In genomic region chr7:45549641-45550436, GRCm38 (mm10) we compare ENCODE assay signal across 33 mouse cellular contexts. TPM values are rescaled to one million over a fixed set of nuclear protein-coding genes. Genes with fewer than 3 reads are reported as not detected.
DNase-seq lines count a peak whose midpoint lies in the region; ATAC-seq and TF ChIP-seq lines count a peak whose summit lies in the region.
"Had no signal": no experiment of that assay in that cellular context is flagged by ENCODE, and none has a peak within 500 bp of the region (broad histone marks: within the 10 kb centered on the region; RNA-seq: fewer than 3 reads in every experiment).

No protein-coding gene starts in this region.

- no peak overlapping the region for H3K27ac ChIP-seq in midbrain, embryonic 13.5 days
- no peak overlapping the region for H3K27ac ChIP-seq in midbrain, embryonic 16.5 days (ENCODE audit: low read length)
- H3K27ac ChIP-seq in MEL (ENCODE audit: control insufficient read depth, low read depth, low read length), result no peak overlapping the region
- 0 out of 2 replicates have a peak overlapping the region, but pooled peaks have one; percentile 51 for H3K27ac ChIP-seq in limb, embryonic 15.5 days
- H3K27ac ChIP-seq: heart, adult 2 months; heart, embryonic 13.5 days; hindbrain, embryonic 12.5 days; hindbrain, postnatal 0 days; intestine, embryonic 15.5 days; layer of hippocampus, adult 2 months; liver, embryonic 14.5 days; midbrain, embryonic 10.5 days had no signal

- no peak for TF ChIP-seq RAD21 in MEL (IDR thresholded peaks at IDR 0.05; ENCODE audit: low read depth, low read length)

- no peak for ATAC-seq in midbrain, embryonic 13.5 days
- ATAC-seq in midbrain, embryonic 16.5 days, result no peak
- no peak for ATAC-seq in limb, embryonic 15.5 days (ENCODE audit: insufficient number of reproducible peaks, low FRiP score, low TSS enrichment, low read depth)
- ATAC-seq: hindbrain, postnatal 0 days; intestine, embryonic 15.5 days; Patski had no signal

- no peaks in the 10 kb centered on the region for H3K4me1 ChIP-seq in midbrain, embryonic 13.5 days (replicated peaks)
- no peaks in the 10 kb centered on the region for H3K4me1 ChIP-seq in midbrain, embryonic 16.5 days (ENCODE audit: control insufficient read depth, insufficient read depth, low read length)
- H3K4me1 ChIP-seq in MEL (ENCODE audit: control insufficient read depth in 1 of 2, insufficient read depth in 2 of 2, low read length in 2 of 2), result no peaks in the 10 kb centered on the region
- H3K4me1 ChIP-seq in limb, embryonic 15.5 days, result peaks cover 3% of the 10 kb centered on the region; the same call in 1 of the 2 replicates
- H3K4me1 ChIP-seq: heart, embryonic 13.5 days; hindbrain, embryonic 12.5 days; intestine, embryonic 15.5 days had no signal

- H3K9me3 ChIP-seq in midbrain, embryonic 13.5 days, result no peaks in the 10 kb centered on the region
- H3K9me3 ChIP-seq in midbrain, embryonic 16.5 days (replicated peaks; ENCODE audit: control insufficient read depth, low read length, poor library complexity, severe bottlenecking), result no peaks in the 10 kb centered on the region
- no peaks in the 10 kb centered on the region for H3K9me3 ChIP-seq in MEL (replicated peaks; ENCODE audit: insufficient read depth, low read length)
- H3K9me3 ChIP-seq in limb, embryonic 15.5 days, result no peaks in the 10 kb centered on the region
- H3K9me3 ChIP-seq: G1E; heart, embryonic 13.5 days; hindbrain, embryonic 12.5 days; intestine, embryonic 15.5 days; midbrain, embryonic 10.5 days had no signal

- TF ChIP-seq EP300 in MEL (IDR thresholded peaks at IDR 0.05; ENCODE audit: low read depth in 1 of 2, low read length in 2 of 2), result no peak

- no peak overlapping the region for H3K4me2 ChIP-seq in midbrain, embryonic 13.5 days (replicated peaks)
- H3K4me2 ChIP-seq in midbrain, embryonic 16.5 days (ENCODE audit: low read length), result no peak overlapping the region
- no peak overlapping the region for H3K4me2 ChIP-seq in limb, embryonic 15.5 days
- H3K4me2 ChIP-seq: heart, embryonic 13.5 days; hindbrain, embryonic 12.5 days; intestine, embryonic 15.5 days had no signal

- peak; percentile 53 to 59 for DNase-seq in adrenal gland, postnatal 36 days
- no peak for DNase-seq in adrenal gland, adult 8-10 months
- no peak for DNase-seq in MEL (ENCODE audit: low read depth, low spot score)
- no peak for DNase-seq in lung, postnatal 14 days
- DNase-seq in left cerebral cortex, adult 11 months (ENCODE audit: low spot score), result no peak
- DNase-seq: adrenal gland, postnatal 10 days; cerebellum, adult 18-20 months; cerebellum, postnatal 10 days; heart, adult 2 months; heart, postnatal 10 days; kidney, adult 2 months; kidney, postnatal 36 days; liver; lung, adult 2 months; lung, postnatal 10 days; spleen, adult 18-20 months; thymus, adult 18-20 months; thymus, postnatal 25 days had no signal

- 0 out of 2 replicates have a peak overlapping the region, but pooled peaks have one; percentile 7 for H3K9ac ChIP-seq in midbrain, embryonic 13.5 days (replicated peaks)
- H3K9ac ChIP-seq in midbrain, embryonic 16.5 days (ENCODE audit: low read depth, low read length), result no peak overlapping the region
- no peak overlapping the region for H3K9ac ChIP-seq in MEL (ENCODE audit: control insufficient read depth, low read depth, low read length, poor library complexity, severe bottlenecking)
- no peak overlapping the region for H3K9ac ChIP-seq in limb, embryonic 15.5 days
- H3K9ac ChIP-seq: heart, embryonic 13.5 days; hindbrain, embryonic 12.5 days; intestine, embryonic 15.5 days; liver, embryonic 14.5 days had no signal

- no peaks in the 10 kb centered on the region for H3K36me3 ChIP-seq in midbrain, embryonic 13.5 days
- no peaks in the 10 kb centered on the region for H3K36me3 ChIP-seq in midbrain, embryonic 16.5 days (ENCODE audit: control insufficient read depth, insufficient read depth, low read length)
- no peaks in the 10 kb centered on the region for H3K36me3 ChIP-seq in MEL (ENCODE audit: control insufficient read depth in 1 of 2, insufficient read depth in 2 of 2, low read length in 2 of 2)
- H3K36me3 ChIP-seq in limb, embryonic 15.5 days, result no peaks in the 10 kb centered on the region
- H3K36me3 ChIP-seq: G1E; heart, embryonic 13.5 days; hindbrain, embryonic 12.5 days; intestine, embryonic 15.5 days; midbrain, embryonic 10.5 days had no signal

- no peak for TF ChIP-seq POLR2A in MEL (IDR thresholded peaks at IDR 0.05; ENCODE audit: control insufficient read depth in 1 of 2, insufficient read depth in 1 of 2, low read depth in 1 of 2, low read length in 2 of 2, poor library complexity in 1 of 2)

- H3K27me3 ChIP-seq in midbrain, embryonic 13.5 days, result no peaks in the 10 kb centered on the region
- no peaks in the 10 kb centered on the region for H3K27me3 ChIP-seq in midbrain, embryonic 16.5 days (ENCODE audit: control insufficient read depth, insufficient read depth, low read depth, low read length)
- peaks cover 0 to 3% of the 10 kb centered on the region in 2 experiments; a peak in 1 of 4 replicates for H3K27me3 ChIP-seq in MEL (ENCODE audit: control insufficient read depth in 1 of 2, insufficient read depth in 2 of 2, low read length in 2 of 2)
- no peaks in the 10 kb centered on the region for H3K27me3 ChIP-seq in limb, embryonic 15.5 days
- H3K27me3 ChIP-seq: heart, embryonic 13.5 days; hindbrain, embryonic 12.5 days; intestine, embryonic 15.5 days; Patski had no signal

- H3K79me2 ChIP-seq in MEL (ENCODE audit: control insufficient read depth, insufficient read depth, low read length, poor library complexity), result no peaks in the 10 kb centered on the region

- no peak for TF ChIP-seq CTCF in MEL (IDR thresholded peaks at IDR 0.05 in 2 of 3, conservative IDR thresholded peaks at IDR 0.05 in 1 of 3; ENCODE audit: control insufficient read depth in 1 of 3, insufficient read depth in 1 of 3, low read depth in 2 of 3, low read length in 3 of 3, poor library complexity in 1 of 3, severe bottlenecking in 1 of 3)

- no peak overlapping the region for H3K4me3 ChIP-seq in midbrain, embryonic 13.5 days (replicated peaks)
- H3K4me3 ChIP-seq in midbrain, embryonic 16.5 days (ENCODE audit: low read depth, low read length), result no peak overlapping the region
- H3K4me3 ChIP-seq in MEL (ENCODE audit: control insufficient read depth in 1 of 2, insufficient read depth in 1 of 2, low read depth in 2 of 2, low read length in 2 of 2), result no peak overlapping the region
- no peak overlapping the region for H3K4me3 ChIP-seq in limb, embryonic 15.5 days
- H3K4me3 ChIP-seq: erythroblast, embryonic 14.5 days; heart, adult 2 months; heart, embryonic 13.5 days; hindbrain, embryonic 12.5 days; intestine, embryonic 15.5 days; layer of hippocampus, adult 2 months; midbrain, embryonic 10.5 days had no signal

- 88% methylated on average over 16 of the region's 16 CpGs for WGBS in midbrain, embryonic 13.5 days
- 85% methylated on average over 16 of the region's 16 CpGs for WGBS in midbrain, embryonic 16.5 days
- WGBS in limb, embryonic 15.5 days, result 83% methylated on average over 16 of the region's 16 CpGs

RNA-seq across cellular contexts. Expression of gene Hsd17b14, which starts 4.9 kb away (rescaled TPM):
- total RNA-seq in adrenal gland, postnatal 36 days (2021), result 1 to 10 TPM in 1 of 2 experiments, under 1 TPM in 1; 0.56 to 1.2 TPM
- 1 to 10 TPM in 2 of 4 experiments, under 1 TPM in 1, not detected in 1; 0.99 to 2.6 (median 2.1) TPM for total RNA-seq in adrenal gland, adult 8-10 months (2022)
- polyA plus RNA-seq in midbrain, embryonic 13.5 days (2015; fragmentation: Nextera tagmentation; extraction: Ambion mirVana), result 0.13 and 0.21 TPM in 2 replicates
- polyA plus RNA-seq in midbrain, embryonic 16.5 days (2015; fragmentation: Nextera tagmentation; extraction: Ambion mirVana), result 0.21 TPM in 1 of 2 replicates, not detected in the other
- 1.8 and 2.0 TPM in 2 replicates for total RNA-seq in MEL (2012; rRNA removed)
- polyA plus RNA-seq in MEL (2012; ENCODE audit: insufficient read depth in 1 of 2, insufficient read length in 2 of 2, low read depth in 1 of 2, low replicate concordance in 2 of 2, missing spikeins in 1 of 2), result 1 to 10 TPM in 1 of 2 experiments, not detected in 1; 9.3 TPM
- polyA plus RNA-seq in limb, embryonic 15.5 days (2015; fragmentation: Nextera tagmentation; extraction: Ambion mirVana), result 0.74 and 1.1 TPM in 2 replicates
- total RNA-seq: hindbrain, postnatal 0 days; layer of hippocampus, adult 2 months; layer of hippocampus, postnatal 14 days; neutrophil, adult 5-6 weeks had no signal

RNA-seq across cellular contexts. Expression of gene Bcat2, which starts 20.1 kb away (rescaled TPM):
- 100 to 1,000 TPM; 165 to 289 TPM for total RNA-seq in adrenal gland, postnatal 36 days (2021)
- total RNA-seq in adrenal gland, adult 8-10 months (2022), result 100 to 1,000 TPM; 191 to 306 (median 245) TPM
- 20.7 and 24.5 TPM in 2 replicates for polyA plus RNA-seq in midbrain, embryonic 13.5 days (2015; fragmentation: Nextera tagmentation; extraction: Ambion mirVana)
- 23.6 and 25.0 TPM in 2 replicates for polyA plus RNA-seq in midbrain, embryonic 16.5 days (2015; fragmentation: Nextera tagmentation; extraction: Ambion mirVana)
- total RNA-seq in MEL (2012; rRNA removed), result 47.4 and 49.4 TPM in 2 replicates
- 100 to 1,000 TPM in 1 of 2 experiments, not detected in 1; 140 TPM for polyA plus RNA-seq in MEL (2012; ENCODE audit: insufficient read depth in 1 of 2, insufficient read length in 2 of 2, low read depth in 1 of 2, low replicate concordance in 2 of 2, missing spikeins in 1 of 2)
- 63.4 and 64.4 TPM in 2 replicates for polyA plus RNA-seq in limb, embryonic 15.5 days (2015; fragmentation: Nextera tagmentation; extraction: Ambion mirVana)

RNA-seq across cellular contexts. Expression of gene Plekha4, which starts 23.7 kb away (rescaled TPM):
- 1 to 10 TPM; 3.5 to 4.2 TPM for total RNA-seq in adrenal gland, postnatal 36 days (2021)
- 1 to 10 TPM; 3.1 to 6.9 (median 4.3) TPM for total RNA-seq in adrenal gland, adult 8-10 months (2022)
- 0.23 and 0.46 TPM in 2 replicates for polyA plus RNA-seq in midbrain, embryonic 13.5 days (2015; fragmentation: Nextera tagmentation; extraction: Ambion mirVana)
- polyA plus RNA-seq in midbrain, embryonic 16.5 days (2015; fragmentation: Nextera tagmentation; extraction: Ambion mirVana), result 0.81 and 0.87 TPM in 2 replicates
- 0.12 and 0.36 TPM in 2 replicates for total RNA-seq in MEL (2012; rRNA removed)
- polyA plus RNA-seq in MEL (2012; ENCODE audit: insufficient read depth in 1 of 2, insufficient read length in 2 of 2, low read depth in 1 of 2, low replicate concordance in 2 of 2, missing spikeins in 1 of 2), result under 1 TPM in 1 of 2 experiments, not detected in 1; 0.65 TPM
- polyA plus RNA-seq in limb, embryonic 15.5 days (2015; fragmentation: Nextera tagmentation; extraction: Ambion mirVana), result 5.7 and 6.8 TPM in 2 replicates

RNA-seq across cellular contexts. Expression of gene Ppp1r15a, which starts 23.8 kb away (rescaled TPM):
- total RNA-seq in adrenal gland, postnatal 36 days (2021), result 10 to 100 TPM; 45.7 to 68.4 TPM
- 10 to 100 TPM; 29.2 to 62.8 (median 45.0) TPM for total RNA-seq in adrenal gland, adult 8-10 months (2022)
- polyA plus RNA-seq in midbrain, embryonic 13.5 days (2015; fragmentation: Nextera tagmentation; extraction: Ambion mirVana), result 11.7 and 11.9 TPM in 2 replicates
- polyA plus RNA-seq in midbrain, embryonic 16.5 days (2015; fragmentation: Nextera tagmentation; extraction: Ambion mirVana), result 10.5 and 13.9 TPM in 2 replicates
- total RNA-seq in MEL (2012; rRNA removed), result 27.0 and 27.2 TPM in 2 replicates
- polyA plus RNA-seq in MEL (2012; ENCODE audit: insufficient read depth in 1 of 2, insufficient read length in 2 of 2, low read depth in 1 of 2, low replicate concordance in 2 of 2, missing spikeins in 1 of 2), result 10 to 100 TPM in 1 of 2 experiments, not detected in 1; 78.0 TPM
- polyA plus RNA-seq in limb, embryonic 15.5 days (2015; fragmentation: Nextera tagmentation; extraction: Ambion mirVana), result 22.3 and 26.1 TPM in 2 replicates

RNA-seq across cellular contexts. Expression of gene Nucb1, which starts 39.6 kb away (rescaled TPM):
- 100 to 1,000 TPM; 263 to 267 TPM for total RNA-seq in adrenal gland, postnatal 36 days (2021)
- 100 to 1,000 TPM; 291 to 305 (median 294) TPM for total RNA-seq in adrenal gland, adult 8-10 months (2022)
- 86.7 and 101 TPM in 2 replicates for polyA plus RNA-seq in midbrain, embryonic 13.5 days (2015; fragmentation: Nextera tagmentation; extraction: Ambion mirVana)
- 107 and 119 TPM in 2 replicates for polyA plus RNA-seq in midbrain, embryonic 16.5 days (2015; fragmentation: Nextera tagmentation; extraction: Ambion mirVana)
- 196 and 224 TPM in 2 replicates for total RNA-seq in MEL (2012; rRNA removed)
- 100 to 1,000 TPM in 1 of 2 experiments, 10 to 100 TPM in 1; 92.3 to 343 TPM for polyA plus RNA-seq in MEL (2012; ENCODE audit: insufficient read depth in 1 of 2, insufficient read length in 2 of 2, low read depth in 1 of 2, low replicate concordance in 2 of 2, missing spikeins in 1 of 2)
- polyA plus RNA-seq in limb, embryonic 15.5 days (2015; fragmentation: Nextera tagmentation; extraction: Ambion mirVana), result 279 and 295 TPM in 2 replicates

Comparison
In these comparisons a context has a peak if more than half of its experiments do, and no peak if none do; other contexts are left out.
1. DNase-seq: peak in adrenal gland, postnatal 36 days (2 of 2); none in adrenal gland, adult 8-10 months (single experiment), MEL (single experiment), lung, postnatal 14 days (single experiment) and left cerebral cortex, adult 11 months (single experiment).